Comparison of ENCODE assay signal across 8 mouse cellular contexts in genomic region chr15:85669652-85670175, GRCm38 (mm10).
DNase-seq lines count a peak whose midpoint lies in the region; ATAC-seq lines count a peak whose summit lies in the region.

No protein-coding gene starts in this region.

- no peak overlapping the region for H3K27ac ChIP-seq in embryonic facial prominence, embryonic 11.5 days (replicated peaks; ENCODE audit: low read depth, low read length)
- H3K27ac ChIP-seq in intestine, embryonic 16.5 days (ENCODE audit: low read length), result peak overlapping the region; percentile 96
- peak overlapping the region; percentile 50; the same call in 1 of the 2 replicates for H3K27ac ChIP-seq in limb, embryonic 12.5 days
- H3K27ac ChIP-seq in midbrain, embryonic 15.5 days, result peak overlapping the region; percentile 98

- peak; percentile 20 to 33 for DNase-seq in thymus, postnatal 36 days
- no peak for DNase-seq in thymus, adult 18-20 months
- no peak for DNase-seq in embryonic facial prominence, embryonic 11.5 days (ENCODE audit: low spot score)
- peak; percentile 76 to 84 for DNase-seq in gastrocnemius, postnatal 4 days (ENCODE audit: low spot score in 2 of 2)
- DNase-seq in urinary bladder, postnatal 4 days (ENCODE audit: low spot score in 2 of 2), result peak; percentile 77

- H3K27me3 ChIP-seq in embryonic facial prominence, embryonic 11.5 days (ENCODE audit: control insufficient read depth, insufficient read depth, low read length), result peaks cover 77% of the 10 kb centered on the region
- peaks cover 33% of the 10 kb centered on the region for H3K27me3 ChIP-seq in intestine, embryonic 16.5 days (replicated peaks; ENCODE audit: control insufficient read depth, insufficient read depth, low read length)
- H3K27me3 ChIP-seq in limb, embryonic 12.5 days, result peaks cover 78% of the 10 kb centered on the region
- peaks cover 33% of the 10 kb centered on the region for H3K27me3 ChIP-seq in midbrain, embryonic 15.5 days (replicated peaks)

- no peaks in the 10 kb centered on the region for H3K36me3 ChIP-seq in embryonic facial prominence, embryonic 11.5 days (replicated peaks; ENCODE audit: control insufficient read depth, insufficient read depth, low read depth, low read length)
- no peaks in the 10 kb centered on the region for H3K36me3 ChIP-seq in intestine, embryonic 16.5 days (ENCODE audit: control insufficient read depth, insufficient read depth, low read length)
- 0 out of 2 replicates have a peak, but pooled peaks cover 6% of the 10 kb centered on the region for H3K36me3 ChIP-seq in limb, embryonic 12.5 days
- H3K36me3 ChIP-seq in midbrain, embryonic 15.5 days (replicated peaks), result no peaks in the 10 kb centered on the region

- no peaks in the 10 kb centered on the region for H3K9me3 ChIP-seq in embryonic facial prominence, embryonic 11.5 days (replicated peaks; ENCODE audit: control insufficient read depth, low read length)
- no peaks in the 10 kb centered on the region for H3K9me3 ChIP-seq in intestine, embryonic 16.5 days (ENCODE audit: control insufficient read depth, low read length)
- H3K9me3 ChIP-seq in limb, embryonic 12.5 days, result no peaks in the 10 kb centered on the region
- H3K9me3 ChIP-seq in midbrain, embryonic 15.5 days, result no peaks in the 10 kb centered on the region

- H3K4me2 ChIP-seq in embryonic facial prominence, embryonic 11.5 days (ENCODE audit: low read depth, low read length), result peak overlapping the region; percentile 96
- peak overlapping the region; percentile 78 for H3K4me2 ChIP-seq in intestine, embryonic 16.5 days (ENCODE audit: low read depth, low read length)
- peak overlapping the region; percentile 88 for H3K4me2 ChIP-seq in limb, embryonic 12.5 days
- H3K4me2 ChIP-seq in midbrain, embryonic 15.5 days, result peak overlapping the region; percentile 66

- ATAC-seq in embryonic facial prominence, embryonic 11.5 days (replicated peaks; ENCODE audit: insufficient number of reproducible peaks, low FRiP score, low TSS enrichment, low read depth), result no peak
- ATAC-seq in intestine, embryonic 16.5 days, result peak; percentile 45
- ATAC-seq in limb, embryonic 12.5 days (ENCODE audit: insufficient number of reproducible peaks, insufficient read depth, low FRiP score, low TSS enrichment, low read depth), result no peak
- ATAC-seq in midbrain, embryonic 15.5 days (replicated peaks), result peak; percentile 27

- no peak overlapping the region for H3K9ac ChIP-seq in embryonic facial prominence, embryonic 11.5 days (replicated peaks; ENCODE audit: low read length)
- peak overlapping the region; percentile 92 for H3K9ac ChIP-seq in intestine, embryonic 16.5 days (ENCODE audit: low read depth, low read length)
- peak overlapping the region; percentile 93 for H3K9ac ChIP-seq in limb, embryonic 12.5 days (replicated peaks)
- H3K9ac ChIP-seq in midbrain, embryonic 15.5 days, result peak overlapping the region; percentile 88

- peaks cover 11% of the 10 kb centered on the region for H3K4me1 ChIP-seq in embryonic facial prominence, embryonic 11.5 days (ENCODE audit: control insufficient read depth, insufficient read depth, low read length)
- H3K4me1 ChIP-seq in intestine, embryonic 16.5 days (ENCODE audit: control insufficient read depth, insufficient read depth, low read length), result peaks cover 17% of the 10 kb centered on the region
- peaks cover 23% of the 10 kb centered on the region for H3K4me1 ChIP-seq in limb, embryonic 12.5 days (replicated peaks)
- peaks cover 46% of the 10 kb centered on the region for H3K4me1 ChIP-seq in midbrain, embryonic 15.5 days

- H3K4me3 ChIP-seq in embryonic facial prominence, embryonic 11.5 days (ENCODE audit: low read depth, low read length), result peak overlapping the region; percentile 57
- peak overlapping the region; percentile 79 for H3K4me3 ChIP-seq in intestine, embryonic 16.5 days (ENCODE audit: low read length)
- H3K4me3 ChIP-seq in limb, embryonic 12.5 days (replicated peaks), result peak overlapping the region; percentile 80
- peak overlapping the region; percentile 82 for H3K4me3 ChIP-seq in midbrain, embryonic 15.5 days

- WGBS in embryonic facial prominence, embryonic 11.5 days, result 32% methylated on average over 15 of the region's 15 CpGs
- WGBS in intestine, embryonic 16.5 days, result 28% methylated on average over 15 of the region's 15 CpGs
- WGBS in limb, embryonic 12.5 days, result 36% methylated on average over 15 of the region's 15 CpGs
- WGBS in midbrain, embryonic 15.5 days, result 21% methylated on average over 15 of the region's 15 CpGs

Comparison
In these comparisons a context has a peak if more than half of its experiments do, and no peak if none do; other contexts are left out.
1. DNase-seq: peak in thymus, postnatal 36 days (2 of 2), gastrocnemius, postnatal 4 days (2 of 2) and urinary bladder, postnatal 4 days (2 of 2); none in thymus, adult 18-20 months (0 of 2) and embryonic facial prominence, embryonic 11.5 days (single experiment).
2. ATAC-seq: peak in intestine, embryonic 16.5 days (single experiment) and midbrain, embryonic 15.5 days (single experiment); none in embryonic facial prominence, embryonic 11.5 days (single experiment) and limb, embryonic 12.5 days (single experiment).
3. Peak in every context shown above with its lines, with median percentiles within 50 percentile points of each other: H3K4me2 ChIP-seq and H3K4me3 ChIP-seq.